Mouse (Mus musculus) layer of hippocampus, adult 11-12 months (tissue): ENCODE data around the gene Mcf2.

ENCODE experiments used
- DNase-seq: peaks from one replicate; pipeline ENCODE4 v3.0.0; 2022; ENCODE audit warnings: low spot score

The Mcf2 gene

GRCm38 (mm10) chrX:60178744-60179458 is at the start of gene Mcf2:
Gene Mcf2 (minus strand): TSS chrX:60179089.
- DNase-seq = no peak

GRCm38 (mm10) chrX:60187726-60188125 is 8.8 kb upstream of the Mcf2 start:
- DNase-seq = no peak

GRCm38 (mm10) chrX:60182611-60183010 is 3.7 kb upstream of the Mcf2 start:
- DNase-seq = no peak

GRCm38 (mm10) chrX:60178025-60178743 is 705 bp downstream of the Mcf2 start:
- no peak for DNase-seq

- DNase-seq = no peak
These were observed 8.8 kb downstream of the Mcf2 start for GRCm38 (mm10) chrX:60170106-60170505.

- no peak for DNase-seq
These were observed 9.4 kb downstream of the Mcf2 start for GRCm38 (mm10) chrX:60169511-60169910.

GRCm38 (mm10) chrX:60168796-60169195 is 10.1 kb downstream of the Mcf2 start:
- DNase-seq = no peak

GRCm38 (mm10) chrX:60147268-60147974 is 31.5 kb downstream of the Mcf2 start:
- DNase-seq = peak; percentile 2

GRCm38 (mm10) chrX:60075359-60075758 is 103.5 kb downstream of the Mcf2 start:
- no peak for DNase-seq

GRCm38 (mm10) chrX:60055185-60055584 is 123.7 kb downstream of the Mcf2 start:
- DNase-seq = no peak

GRCm38 (mm10) chrX:60054745-60055144 is 124.1 kb downstream of the Mcf2 start:
- DNase-seq = no peak

GRCm38 (mm10) chrX:60026654-60027053 is 152.2 kb downstream of the Mcf2 start:
- peak; percentile 27 for DNase-seq

- no peak for DNase-seq
These were observed 157.3 kb downstream of the Mcf2 start for GRCm38 (mm10) chrX:60021595-60021994.

GRCm38 (mm10) chrX:60021007-60021406 is 157.9 kb downstream of the Mcf2 start:
- DNase-seq = no peak

- no peak for DNase-seq
These were observed 164.3 kb downstream of the Mcf2 start for GRCm38 (mm10) chrX:60014588-60014987.

GRCm38 (mm10) chrX:60013084-60013676 is 165.7 kb downstream of the Mcf2 start:
- peak; percentile 35 for DNase-seq
